ENCODE assay signal across 8 mouse cellular contexts in the genomic region with DNA sequence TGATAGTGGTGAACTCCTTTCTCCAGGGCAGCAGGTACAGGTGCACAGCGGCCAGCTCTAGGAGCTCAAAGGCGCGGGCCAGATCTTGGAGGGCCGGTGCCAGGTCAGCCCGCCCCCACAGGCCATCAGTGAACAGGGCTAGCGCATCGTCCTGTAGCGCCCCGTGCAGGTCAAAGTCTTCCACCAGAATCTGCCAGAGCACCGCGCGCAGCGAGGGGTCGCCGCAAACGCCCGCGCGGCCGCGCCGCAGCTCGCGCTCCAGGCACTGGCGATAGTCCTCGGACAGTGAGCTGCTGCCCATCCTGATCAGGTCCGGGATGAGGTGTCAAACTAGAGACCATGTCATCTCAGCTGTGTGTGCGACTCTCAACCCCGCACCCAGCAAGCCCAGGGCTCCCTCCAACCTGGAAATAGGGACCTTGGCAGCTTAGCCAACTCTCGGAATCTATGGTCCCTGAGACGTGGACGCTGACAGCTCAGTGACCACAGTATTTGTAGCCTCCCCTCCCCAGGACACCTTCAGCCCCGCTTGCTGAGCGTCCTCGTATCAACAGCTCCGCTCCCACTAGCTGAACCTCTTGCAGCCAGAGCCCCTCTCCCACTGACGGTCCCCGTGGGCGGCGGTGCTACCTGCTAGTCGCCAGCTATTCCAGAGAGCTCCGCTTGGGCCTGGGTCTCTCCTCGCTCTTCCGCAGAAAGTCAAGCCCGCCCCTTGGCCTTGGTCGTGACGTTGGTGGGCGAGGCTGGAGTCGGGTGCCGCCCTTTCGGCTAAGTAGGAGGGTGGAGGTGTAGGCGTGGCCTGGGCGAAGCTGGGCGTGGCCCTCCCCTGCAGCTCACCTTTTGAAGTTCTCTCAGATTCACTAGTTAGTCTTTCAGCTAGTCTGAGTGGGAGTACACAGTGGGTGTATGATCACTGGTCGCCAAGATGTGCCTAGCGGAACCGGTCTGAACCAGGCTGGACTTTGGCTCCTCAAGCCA. TPM values are rescaled to one million over a fixed set of nuclear protein-coding genes. Genes with fewer than 3 reads are reported as not detected.
DNase-seq lines count a peak whose midpoint lies in the region; ATAC-seq and TF ChIP-seq lines count a peak whose summit lies in the region.

A gene (minus strand): TSS at position 714 of the 978 bp plus-strand sequence.

- in situ Hi-C loops in CH12.LX (cut with MboI; ENCODE audit: low pct_ligation_motif_present, low pct_unique_long_range_greater_than_20kb, low sequenced_read_pairs) = no loop called here

- peak in 1 of 2 experiments; percentile 31; a peak in 2 of 4 replicates for TF ChIP-seq CTCF in CH12.LX (conservative IDR thresholded peaks at IDR 0.05 in 1 of 2, IDR thresholded peaks at IDR 0.05 in 1 of 2; ENCODE audit: low read depth in 2 of 2, low read length in 2 of 2)

- no peaks in the 10 kb centered on the region for H3K79me2 ChIP-seq in CH12.LX (replicated peaks; ENCODE audit: control insufficient read depth, extremely low read depth, insufficient read depth, poor library complexity, severe bottlenecking)

- no peak for TF ChIP-seq EP300 in CH12.LX (IDR thresholded peaks at IDR 0.05; ENCODE audit: low read length)

- peak; percentile 49; the same call in 1 of the 2 replicates for TF ChIP-seq POLR2A in CH12.LX (IDR thresholded peaks at IDR 0.05; ENCODE audit: low read depth, low read length)

- peak; percentile 77 for ATAC-seq in heart, embryonic 14.5 days (ENCODE audit: insufficient number of reproducible peaks, insufficient read depth, low FRiP score, low read depth)
- ATAC-seq in liver, embryonic 13.5 days (ENCODE audit: low read depth) = peak; percentile 82
- ATAC-seq in stomach, embryonic 15.5 days (ENCODE audit: insufficient read depth, low FRiP score, low read depth) = peak; percentile 83

- peaks cover 3 to 27% of the 10 kb centered on the region in 2 experiments for H3K36me3 ChIP-seq in CH12.LX (replicated peaks in 1 of 2; ENCODE audit: control insufficient read depth in 1 of 2, insufficient read depth in 1 of 2, low read length in 1 of 2)
- H3K36me3 ChIP-seq in forebrain, embryonic 10.5 days (replicated peaks) = peaks cover 3% of the 10 kb centered on the region; the same call in 1 of the 2 replicates
- H3K36me3 ChIP-seq in heart, embryonic 14.5 days (ENCODE audit: control insufficient read depth, insufficient read depth, low read length) = no peaks in the 10 kb centered on the region
- H3K36me3 ChIP-seq in liver, embryonic 13.5 days = no peaks in the 10 kb centered on the region
- H3K36me3 ChIP-seq in stomach, embryonic 15.5 days = no peaks in the 10 kb centered on the region

- H3K4me2 ChIP-seq in CH12.LX (ENCODE audit: insufficient read depth, low read depth, poor library complexity, severe bottlenecking) = peak within 1 kb of the TSS; percentile 61
- H3K4me2 ChIP-seq in heart, embryonic 14.5 days (ENCODE audit: low read length) = peak within 1 kb of the TSS; percentile 95
- peak within 1 kb of the TSS; percentile 96 for H3K4me2 ChIP-seq in liver, embryonic 13.5 days
- H3K4me2 ChIP-seq in stomach, embryonic 15.5 days = peak within 1 kb of the TSS; percentile 96

- H3K4me1 ChIP-seq in CH12.LX (ENCODE audit: control insufficient read depth in 1 of 2, insufficient read depth in 2 of 2) = peaks cover 13 to 17% of the 10 kb centered on the region in 2 experiments
- peaks cover 47% of the 10 kb centered on the region for H3K4me1 ChIP-seq in forebrain, embryonic 10.5 days
- peaks cover 3 to 10% of the 10 kb centered on the region in 2 experiments; a peak in 1 of 4 replicates for H3K4me1 ChIP-seq in heart, embryonic 14.5 days (ENCODE audit: control insufficient read depth in 2 of 2, insufficient read depth in 2 of 2, low read length in 2 of 2)
- peaks cover 23% of the 10 kb centered on the region for H3K4me1 ChIP-seq in liver, embryonic 13.5 days (replicated peaks)
- peaks cover 8% of the 10 kb centered on the region for H3K4me1 ChIP-seq in stomach, embryonic 15.5 days

- H3K27ac ChIP-seq in CH12.LX (ENCODE audit: insufficient read depth, low read depth) = no peak within 1 kb of the TSS
- H3K27ac ChIP-seq in forebrain, embryonic 10.5 days = no peak within 1 kb of the TSS
- no peak within 1 kb of the TSS for H3K27ac ChIP-seq in heart, embryonic 14.5 days (replicated peaks in 1 of 2; ENCODE audit: control insufficient read depth in 1 of 2, insufficient read depth in 1 of 2, low read depth in 2 of 2, low read length in 2 of 2)
- H3K27ac ChIP-seq in liver, embryonic 13.5 days = no peak within 1 kb of the TSS
- H3K27ac ChIP-seq in stomach, embryonic 15.5 days = no peak within 1 kb of the TSS

- DNase-seq in CH12.LX (ENCODE audit: extremely low read depth) = peak; percentile 83
- peak; percentile 79 for DNase-seq in c-Kit-positive CD71-negative TER-119-negative erythroid progenitor cells, embryonic 14.5 days (ENCODE audit: low read depth)
- DNase-seq in forebrain, embryonic 10.5 days (ENCODE audit: extremely low spot score, low spot score) = peak; percentile 91
- DNase-seq in kidney, postnatal 10 days = peak; percentile 94
- peak; percentile 85 for DNase-seq in liver, embryonic 13.5 days
- peak; percentile 80 to 89 for DNase-seq in natural killer cell, adult 2 months (ENCODE audit: low spot score in 2 of 2)

- no peaks in the 10 kb centered on the region for H3K9me3 ChIP-seq in CH12.LX (replicated peaks; ENCODE audit: low read length)
- no peaks in the 10 kb centered on the region for H3K9me3 ChIP-seq in forebrain, embryonic 10.5 days
- H3K9me3 ChIP-seq in heart, embryonic 14.5 days (ENCODE audit: control insufficient read depth, low read length) = no peaks in the 10 kb centered on the region
- H3K9me3 ChIP-seq in liver, embryonic 13.5 days (replicated peaks) = no peaks in the 10 kb centered on the region
- H3K9me3 ChIP-seq in stomach, embryonic 15.5 days = no peaks in the 10 kb centered on the region

- TF ChIP-seq RAD21 in CH12.LX (IDR thresholded peaks at IDR 0.05; ENCODE audit: low read depth, low read length) = no peak

- peak within 1 kb of the TSS; percentile 35; the same call in 1 of the 2 replicates for H3K9ac ChIP-seq in CH12.LX (ENCODE audit: insufficient read depth, low read depth)
- H3K9ac ChIP-seq in heart, embryonic 14.5 days (ENCODE audit: low read length) = peak within 1 kb of the TSS; percentile 77
- peak within 1 kb of the TSS; percentile 68 for H3K9ac ChIP-seq in liver, embryonic 13.5 days
- H3K9ac ChIP-seq in stomach, embryonic 15.5 days = peak within 1 kb of the TSS; percentile 56

- WGBS in forebrain, embryonic 10.5 days = 4% methylated on average over 57 of the region's 57 CpGs
- 2% methylated on average over 57 of the region's 57 CpGs for WGBS in heart, embryonic 14.5 days
- WGBS in liver, embryonic 13.5 days (ENCODE audit: insufficient replicate concordance) = 1% methylated on average over 57 of the region's 57 CpGs
- under 1% methylated on average over 57 of the region's 57 CpGs for WGBS in stomach, embryonic 15.5 days

- no peaks in the 10 kb centered on the region for H3K27me3 ChIP-seq in CH12.LX (replicated peaks)
- H3K27me3 ChIP-seq in forebrain, embryonic 10.5 days (ENCODE audit: poor library complexity, severe bottlenecking) = peaks cover 55% of the 10 kb centered on the region
- H3K27me3 ChIP-seq in heart, embryonic 14.5 days (ENCODE audit: control insufficient read depth, insufficient read depth, low read length) = peaks cover 12% of the 10 kb centered on the region; the same call in 1 of the 2 replicates
- peaks cover 33% of the 10 kb centered on the region for H3K27me3 ChIP-seq in liver, embryonic 13.5 days
- peaks cover 14% of the 10 kb centered on the region; the same call in 1 of the 2 replicates for H3K27me3 ChIP-seq in stomach, embryonic 15.5 days (replicated peaks)

- peak within 1 kb of the TSS; percentile 72 to 95 (median 77) for H3K4me3 ChIP-seq in CH12.LX (replicated peaks in 1 of 3; ENCODE audit: low read depth in 2 of 3, low read length in 2 of 3, poor library complexity in 1 of 3)
- H3K4me3 ChIP-seq in forebrain, embryonic 10.5 days = peak within 1 kb of the TSS; percentile 61
- H3K4me3 ChIP-seq in heart, embryonic 14.5 days (ENCODE audit: control insufficient read depth in 1 of 2, insufficient read depth in 1 of 2, low read depth in 1 of 2, low read length in 2 of 2) = peak within 1 kb of the TSS; percentile 57 to 59
- peak within 1 kb of the TSS; percentile 68 for H3K4me3 ChIP-seq in liver, embryonic 13.5 days (replicated peaks)
- peak within 1 kb of the TSS; percentile 62 for H3K4me3 ChIP-seq in stomach, embryonic 15.5 days (replicated peaks)

- dilution Hi-C loops in CH12.LX (cut with MboI; ENCODE audit: extremely low pct_ligation_motif_present, extremely low pct_unique_long_range_greater_than_20kb, low sequenced_read_pairs) = no loop called here

TF ChIP-seq in CH12.LX, 34 proteins besides CTCF, POLR2A, EP300 and RAD21:
- TF ChIP-seq MAZ (IDR thresholded peaks at IDR 0.05; ENCODE audit: low read depth, low read length) (no peak), ELF1 (IDR thresholded peaks at IDR 0.05; ENCODE audit: low read depth, low read length) (peak; percentile 63)

RNA-seq across cellular contexts. Expression of the gene that starts here (rescaled TPM):
- total RNA-seq in CH12.LX (2012; rRNA removed) = 2.1 and 2.3 TPM in 2 replicates
- total RNA-seq in CH12.LX (2014; rRNA removed) = 0.63 and 0.95 TPM in 2 replicates
- 1.4 and 1.9 TPM in 2 replicates for polyA plus RNA-seq in CH12.LX (2012; ENCODE audit: insufficient read length, low read depth)
- polyA plus RNA-seq in forebrain, embryonic 10.5 days (2016; fragmentation: Nextera tagmentation; extraction: Ambion mirVana) = 1.4 and 1.8 TPM in 2 replicates
- 1.9 and 2.8 TPM in 2 replicates for polyA plus RNA-seq in heart, embryonic 14.5 days (2014; fragmentation: Nextera tagmentation; extraction: Ambion mirVana)
- polyA plus RNA-seq in liver, embryonic 13.5 days (2015; fragmentation: Nextera tagmentation; extraction: Ambion mirVana) = 1.2 TPM in 2 replicates
- 5.0 and 5.8 TPM in 2 replicates for polyA plus RNA-seq in stomach, embryonic 15.5 days (2015; fragmentation: Nextera tagmentation; extraction: Ambion mirVana)
